Mouse (Mus musculus) liver, embryonic 15.5 days (tissue): ENCODE measurements around the gene Phrf1. TPM values are rescaled to one million over a fixed set of nuclear protein-coding genes. Genes with fewer than 3 reads are reported as not detected.

Source experiments
- ATAC-seq: fragments of 200-750 bp; cut with Nextera tagmentation; 2 replicates; pipeline ENCODE4 v1.8.0; 2017; ENCODE audit warnings: moderate number of reproducible peaks, mild to moderate bottlenecking, moderate library complexity; ENCODE audit not compliant: insufficient read depth
- H3K27ac ChIP-seq: fragments of 300-500 bp; sonication (generic); replicated peaks from 2 replicates; pipeline ENCODE4 v1.5.1; 2015; ENCODE audit warnings: mild to moderate bottlenecking, inconsistent platforms
- H3K27me3 ChIP-seq: fragments of 300-500 bp; sonication (generic); 2 replicates; pipeline ENCODE4 v1.6.1; 2015; ENCODE audit warnings: mild to moderate bottlenecking, inconsistent platforms
- H3K36me3 ChIP-seq: fragments of 300-500 bp; sonication (generic); replicated peaks from 2 replicates; pipeline ENCODE4 v1.6.1; 2015; ENCODE audit warnings: moderate library complexity, mild to moderate bottlenecking, inconsistent platforms
- H3K4me1 ChIP-seq: fragments of 300-500 bp; sonication (generic); replicated peaks from 2 replicates; pipeline ENCODE4 v1.6.1; 2015; ENCODE audit warnings: inconsistent platforms
- H3K4me2 ChIP-seq: fragments of 300-500 bp; sonication (generic); 2 replicates; pipeline ENCODE4 v1.6.1; 2015; ENCODE audit warnings: moderate library complexity, mild to moderate bottlenecking, inconsistent platforms
- H3K4me3 ChIP-seq: fragments of 300-500 bp; sonication (generic); replicated peaks from 2 replicates; pipeline ENCODE4 v1.5.1; 2015; ENCODE audit warnings: mild to moderate bottlenecking, inconsistent platforms
- H3K9ac ChIP-seq: fragments of 300-500 bp; sonication (generic); 2 replicates; pipeline ENCODE4 v1.6.1; 2015; ENCODE audit warnings: moderate library complexity, mild to moderate bottlenecking, inconsistent platforms
- H3K9me3 ChIP-seq: fragments of 300-500 bp; sonication (generic); replicated peaks from 2 replicates; pipeline ENCODE4 v1.6.1; 2016; ENCODE audit warnings: inconsistent platforms
- WGBS: fragments of 180-500 bp; shearing (Covaris S2); methylation state at CpG from one replicate; pipeline ENCODE4 v1.1.7; 2015; ENCODE audit warnings: mixed read lengths; ENCODE audit not compliant: insufficient replicate concordance; 5-methylcytosine and 5-hydroxymethylcytosine counted together
- microRNA counts: library from miRNA; unstranded; fragments of <30 nt; microRNA quantifications from one replicate; lab custom pipeline; 2016
- microRNA-seq: library from miRNA; unstranded; fragments of <30 nt; microRNA quantifications from one replicate; pipeline ENCODE4, GENCODE M21; 2016
- polyA plus RNA-seq: library from polyadenylated mRNA; unstranded; fragments of >200 nt; fragmentation: Nextera tagmentation; extraction: Ambion mirVana; gene quantifications from 2 replicates; pipeline ENCODE4 v1.2.1, GENCODE M21; 2015

The Phrf1 gene
- polyA plus RNA-seq, 1 experiment from 2014 or later, result 26.7 TPM

- Histone ChIP-seq H3K4me2 (peak overlapping the region; percentile 50), H3K36me3 (peaks cover 3% of the 10 kb centered on the region; the same call in 1 of the 2 replicates), H3K27ac (no peak overlapping the region), H3K4me1 (peaks cover 29% of the 10 kb centered on the region), H3K9me3 (no peaks in the 10 kb centered on the region), H3K4me3 (peak overlapping the region; percentile 29), H3K9ac (no peak overlapping the region), H3K27me3 (peaks cover 74% of the 10 kb centered on the region)
- no peak for ATAC-seq
- under 1% methylated on average over 53 of the region's 53 CpGs for WGBS
Measured at GRCm38 (mm10) chr7:141293852-141294471, 65.4 kb downstream of the Phrf1 start.

- Histone ChIP-seq H3K36me3 (peaks cover 5% of the 10 kb centered on the region; the same call in 1 of the 2 replicates), H3K27ac (no peak overlapping the region), H3K9me3 (no peaks in the 10 kb centered on the region), H3K27me3 (peaks cover 71% of the 10 kb centered on the region), H3K4me2 (peak overlapping the region; percentile 50), H3K9ac (no peak overlapping the region), H3K4me3 (no peak overlapping the region), H3K4me1 (peaks cover 29% of the 10 kb centered on the region)
- ATAC-seq, result no peak
- WGBS, result 7% methylated on average over 22 of the region's 22 CpGs
Measured at GRCm38 (mm10) chr7:141294479-141294878, 65.9 kb downstream of the Phrf1 start.

- WGBS, result 47% methylated on average over 3 of the region's 3 CpGs
- Histone ChIP-seq H3K9me3 (no peaks in the 10 kb centered on the region), H3K4me2 (no peak overlapping the region), H3K4me1 (peaks cover 28% of the 10 kb centered on the region), H3K27me3 (peaks cover 35% of the 10 kb centered on the region), H3K4me3 (no peak overlapping the region), H3K9ac (no peak overlapping the region), H3K27ac (no peak overlapping the region), H3K36me3 (peaks cover 38% of the 10 kb centered on the region)
- ATAC-seq, result peak; percentile 53
Measured at GRCm38 (mm10) chr7:141297926-141298650, 69.5 kb downstream of the Phrf1 start.

- Histone ChIP-seq H3K27me3 (peaks cover 24% of the 10 kb centered on the region), H3K9me3 (no peaks in the 10 kb centered on the region), H3K4me3 (no peak overlapping the region), H3K4me2 (no peak overlapping the region), H3K36me3 (peaks cover 49% of the 10 kb centered on the region), H3K9ac (no peak overlapping the region), H3K27ac (no peak overlapping the region), H3K4me1 (peaks cover 20% of the 10 kb centered on the region)
- 80% methylated on average over 8 of the region's 8 CpGs for WGBS
- no peak for ATAC-seq
Measured at GRCm38 (mm10) chr7:141299175-141299574, 70.6 kb downstream of the Phrf1 start.

- ATAC-seq, result no peak
- Histone ChIP-seq H3K36me3 (peaks cover 69% of the 10 kb centered on the region), H3K27me3 (peaks cover 2% of the 10 kb centered on the region; the same call in 1 of the 2 replicates), H3K4me2 (no peak overlapping the region), H3K27ac (no peak overlapping the region), H3K9ac (no peak overlapping the region), H3K9me3 (no peaks in the 10 kb centered on the region), H3K4me3 (no peak overlapping the region), H3K4me1 (peaks cover 16% of the 10 kb centered on the region)
- WGBS, result 88% methylated on average over 9 of the region's 9 CpGs
Measured at GRCm38 (mm10) chr7:141301386-141301785, 72.8 kb downstream of the Phrf1 start.

GRCm38 (mm10) chr7:141302702-141303268 lies 74.2 kb downstream of the Phrf1 start:
- peaks cover 77% of the 10 kb centered on the region for H3K36me3 ChIP-seq
- no peak overlapping the region for H3K27ac ChIP-seq
- 67% methylated on average over 1 of the region's 1 CpGs for WGBS
- H3K4me3 ChIP-seq, result no peak overlapping the region
- no peak overlapping the region for H3K9ac ChIP-seq
- no peak overlapping the region for H3K4me2 ChIP-seq
- H3K27me3 ChIP-seq, result no peaks in the 10 kb centered on the region
- no peak for ATAC-seq
- H3K4me1 ChIP-seq, result peaks cover 10% of the 10 kb centered on the region
- H3K9me3 ChIP-seq, result no peaks in the 10 kb centered on the region

- H3K27ac ChIP-seq, result no peak overlapping the region
- ATAC-seq, result no peak
- H3K4me2 ChIP-seq, result no peak overlapping the region
- H3K36me3 ChIP-seq, result peaks cover 92% of the 10 kb centered on the region
- no peak overlapping the region for H3K4me3 ChIP-seq
- H3K27me3 ChIP-seq, result no peaks in the 10 kb centered on the region
- peaks cover 4% of the 10 kb centered on the region for H3K4me1 ChIP-seq
- no peak overlapping the region for H3K9ac ChIP-seq
- WGBS, result 84% methylated on average over 4 of the region's 4 CpGs
- no peaks in the 10 kb centered on the region for H3K9me3 ChIP-seq
Measured at GRCm38 (mm10) chr7:141304537-141304936, 76.0 kb downstream of the Phrf1 start.

MicroRNA genes within 50 kb of the gene (microRNA counts, 519-probe panel; counts per million panel counts)
- microRNA mmu-miR-210 (lab: Ali Mortazavi, UCI), result 3,558 counts per million, percentile 71 among the panel's probes with 10 or more counts

Small RNA genes within 50 kb of the gene (microRNA-seq; reads per million reads assigned to microRNA genes)
- 871 reads per million, percentile 75 among the genes with 10 or more reads in this experiment for gene Mir210

Other genes starting within 250 kb of the Phrf1 start
- gene Ifitm3, start 218.0 kb upstream of the Phrf1 start, polyA plus RNA-seq, result 84.9 and 98.1 TPM in 2 replicates
- 23.2 and 25.7 TPM in 2 replicates for gene Ifitm6, start 210.9 kb upstream of the Phrf1 start, polyA plus RNA-seq
- not detected in 2 replicates for gene Gm17387, start 199.7 kb upstream of the Phrf1 start, polyA plus RNA-seq
- 0.45 and 0.46 TPM in 2 replicates for gene B4galnt4, start 167.7 kb upstream of the Phrf1 start, polyA plus RNA-seq
- gene Pkp3, start 150.6 kb upstream of the Phrf1 start, polyA plus RNA-seq, result 0.54 and 0.84 TPM in 2 replicates
- gene Sigirr, start 128.2 kb upstream of the Phrf1 start, polyA plus RNA-seq, result 22.1 and 28.1 TPM in 2 replicates
- gene Ano9, start 111.0 kb upstream of the Phrf1 start, polyA plus RNA-seq, result 0.99 and 1.5 TPM in 2 replicates
- 138 and 140 TPM in 2 replicates for gene Ptdss2, start 106.4 kb upstream of the Phrf1 start, polyA plus RNA-seq
- gene Rnh1, start 55.9 kb upstream of the Phrf1 start, polyA plus RNA-seq, result 64.3 and 76.1 TPM in 2 replicates
- gene Hras, start 34.8 kb upstream of the Phrf1 start, polyA plus RNA-seq, result 83.0 and 98.2 TPM in 2 replicates
- 11.0 and 12.1 TPM in 2 replicates for gene Lrrc56, start 34.6 kb upstream of the Phrf1 start, polyA plus RNA-seq
- 0.60 and 0.91 TPM in 2 replicates for gene Lmntd2, start 14.7 kb upstream of the Phrf1 start, polyA plus RNA-seq
- 27.3 and 33.4 TPM in 2 replicates for gene Rassf7, start 12.9 kb upstream of the Phrf1 start, polyA plus RNA-seq
- 10.7 and 12.8 TPM in 2 replicates for gene Irf7, start 37.7 kb downstream of the Phrf1 start, polyA plus RNA-seq
- gene Cdhr5, start 48.0 kb downstream of the Phrf1 start, polyA plus RNA-seq, result 0.46 and 0.47 TPM in 2 replicates
- gene Sct, start 50.3 kb downstream of the Phrf1 start, polyA plus RNA-seq, result 0.35 and 0.47 TPM in 2 replicates
- not detected in 2 replicates for gene Drd4, start 63.2 kb downstream of the Phrf1 start, polyA plus RNA-seq
- gene Deaf1, start 98.9 kb downstream of the Phrf1 start, polyA plus RNA-seq, result 13.4 and 16.9 TPM in 2 replicates
- 14.8 and 15.8 TPM in 2 replicates for gene Tmem80, start 99.0 kb downstream of the Phrf1 start, polyA plus RNA-seq
- gene Eps8l2, start 110.1 kb downstream of the Phrf1 start, polyA plus RNA-seq, result 16.6 and 24.3 TPM in 2 replicates
- gene Taldo1, start 163.4 kb downstream of the Phrf1 start, polyA plus RNA-seq, result 409 and 415 TPM in 2 replicates
- gene Gatd1, start 185.4 kb downstream of the Phrf1 start, polyA plus RNA-seq, result 15.0 and 15.7 TPM in 2 replicates
- not detected in 2 replicates for gene Cend1, start 200.7 kb downstream of the Phrf1 start, polyA plus RNA-seq
- 18.7 and 20.5 TPM in 2 replicates for gene Slc25a22, start 209.1 kb downstream of the Phrf1 start, polyA plus RNA-seq
- gene Pidd1, start 215.2 kb downstream of the Phrf1 start, polyA plus RNA-seq, result 10.3 and 10.7 TPM in 2 replicates
- gene Rplp2, start 218.6 kb downstream of the Phrf1 start, polyA plus RNA-seq, result 591 and 741 TPM in 2 replicates
- 13.9 and 15.3 TPM in 2 replicates for gene Pnpla2, start 226.4 kb downstream of the Phrf1 start, polyA plus RNA-seq
- gene Cracr2b, start 232.3 kb downstream of the Phrf1 start, polyA plus RNA-seq, result 3.9 and 5.2 TPM in 2 replicates
- 5.0 and 6.3 TPM in 2 replicates for gene Cd151, start 238.6 kb downstream of the Phrf1 start, polyA plus RNA-seq
- gene Polr2l, start 246.3 kb downstream of the Phrf1 start, polyA plus RNA-seq, result 41.7 and 43.9 TPM in 2 replicates
- 47.7 and 55.0 TPM in 2 replicates for gene Tspan4, start 246.5 kb downstream of the Phrf1 start, polyA plus RNA-seq